Mouse (Mus musculus) thymus, adult 2 months (tissue): Measurements from ENCODE around the gene Birc6. TPM values are rescaled to one million over a fixed set of nuclear protein-coding genes. Genes with fewer than 3 reads are reported as not detected.

ENCODE experiments used
- DNase-seq: peaks from one replicate; pipeline ENCODE4 v3.0.0; 2021
- H3K27ac ChIP-seq: fragments of 200-500 bp; 2 replicates; pipeline ENCODE4 v1.5.1; 2012; ENCODE audit warnings: low read length, control low read depth; ENCODE audit not compliant: control insufficient read depth, insufficient read depth
- H3K27me3 ChIP-seq: fragments of 200-500 bp; 2 replicates; pipeline ENCODE4 v1.6.1; 2012; ENCODE audit warnings: mild to moderate bottlenecking, low read length, moderate library complexity, mixed read lengths; ENCODE audit not compliant: control insufficient read depth, insufficient read depth
- H3K36me3 ChIP-seq: fragments of 200-500 bp; 2 replicates; pipeline ENCODE4 v1.6.1; 2012; ENCODE audit warnings: mild to moderate bottlenecking, low read length, moderate library complexity; ENCODE audit not compliant: control insufficient read depth, insufficient read depth
- H3K4me1 ChIP-seq: fragments of 200-500 bp; replicated peaks from 2 replicates; pipeline ENCODE4 v1.6.1; 2012; ENCODE audit warnings: low read length; ENCODE audit not compliant: control insufficient read depth, insufficient read depth
- H3K4me3 ChIP-seq: fragments of 200-500 bp; 2 replicates; pipeline ENCODE4 v1.5.1; 2012; ENCODE audit warnings: mild to moderate bottlenecking, low read length, control low read depth, moderate library complexity; ENCODE audit not compliant: control insufficient read depth, insufficient read depth
- CTCF ChIP-seq: fragments of 200-500 bp; IDR thresholded peaks from 2 replicates; pipeline ENCODE4 v1.5.1; 2012; ENCODE audit warnings: mild to moderate bottlenecking, control low read depth, low read length, moderate library complexity, borderline replicate concordance; ENCODE audit not compliant: control insufficient read depth, poor library complexity, insufficient read depth; ENCODE audit errors: extremely low read depth
- POLR2A ChIP-seq: fragments of 200-500 bp; IDR thresholded peaks from 2 replicates; pipeline ENCODE4 v1.6.1; 2012; ENCODE audit warnings: mild to moderate bottlenecking, low read length, control low read depth, moderate library complexity; ENCODE audit not compliant: control insufficient read depth, poor library complexity, insufficient read depth; ENCODE audit errors: extremely low read depth
- WGBS: fragments of 180-500 bp; shearing (Covaris S2); methylation state at CpG from one replicate; pipeline ENCODE4 v1.1.7; 2018; 5-methylcytosine and 5-hydroxymethylcytosine counted together
- polyA plus RNA-seq: library from polyadenylated mRNA; depleted of rRNA; stranded (reverse); fragments of >200 nt; gene quantifications from 2 replicates; pipeline ENCODE4 v1.2.3, GENCODE M21; 2012

The Birc6 gene
- polyA plus RNA-seq, 1 experiment: 221 TPM

- no peak overlapping the region; the same call in 1 of the 2 replicates for H3K27ac ChIP-seq
- 81% methylated on average over 9 of the region's 9 CpGs for WGBS
- H3K27me3 ChIP-seq: no peaks in the 10 kb centered on the region
- peaks cover 3% of the 10 kb centered on the region for H3K4me1 ChIP-seq
- TF ChIP-seq CTCF (no peak), POLR2A (no peak)
- no peaks in the 10 kb centered on the region for H3K36me3 ChIP-seq
- peak; percentile 4 for DNase-seq
- H3K4me3 ChIP-seq: no peak overlapping the region
Measured at GRCm38 (mm10) chr17:74526806-74527653, 1.1 kb upstream of the Birc6 start.

- whole genome bisulfite sequencing: under 1% methylated on average over 72 of the region's 72 CpGs
- TF ChIP-seq POLR2A: no peak
- no peak; the same call in 1 of the 2 replicates for TF ChIP-seq CTCF
- H3K36me3 ChIP-seq: no peaks in the 10 kb centered on the region
- DNase-seq: peak; percentile 51
- peak overlapping the region; percentile 33 for H3K27ac ChIP-seq
- H3K4me1 ChIP-seq: peaks cover 3% of the 10 kb centered on the region
- H3K27me3 ChIP-seq: no peaks in the 10 kb centered on the region
- H3K4me3 ChIP-seq: peak overlapping the region; percentile 95
Measured at GRCm38 (mm10) chr17:74528648-74529532, 795 bp downstream of the Birc6 start.

GRCm38 (mm10) chr17:74529533-74529824 lies 1.4 kb downstream of the Birc6 start:
- Histone ChIP-seq H3K27ac (no peak overlapping the region), H3K27me3 (no peaks in the 10 kb centered on the region), H3K4me3 (no peak overlapping the region), H3K4me1 (peaks cover 3% of the 10 kb centered on the region), H3K36me3 (no peaks in the 10 kb centered on the region)
- peak; percentile 3 for DNase-seq
- TF ChIP-seq CTCF (no peak), POLR2A (no peak)
- 11% methylated on average over 3 of the region's 3 CpGs for WGBS

DNA sequence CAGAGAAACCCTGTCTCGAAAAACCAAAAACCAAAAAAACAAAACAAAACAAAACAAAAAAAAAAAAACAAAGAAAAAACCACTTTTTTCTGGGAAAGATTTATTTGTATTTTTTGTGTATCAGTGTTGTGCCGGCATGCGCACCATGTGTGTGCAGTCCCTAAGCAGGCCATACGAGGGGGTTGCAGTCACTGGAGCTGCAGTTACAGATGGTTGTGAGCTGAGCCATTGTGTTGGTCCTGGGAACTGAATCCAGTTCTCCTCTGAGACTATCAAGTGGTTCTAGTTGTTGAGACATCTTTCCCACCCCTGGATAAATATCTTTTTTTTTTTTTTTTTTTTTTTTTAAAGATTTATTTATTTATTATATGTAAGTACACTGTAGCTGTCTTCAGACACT lies 6.9 kb downstream of the Birc6 start:
- TF ChIP-seq CTCF (no peak), POLR2A (no peak)
- Histone ChIP-seq H3K4me1 (peaks cover 3% of the 10 kb centered on the region), H3K27me3 (no peaks in the 10 kb centered on the region), H3K27ac (no peak overlapping the region), H3K4me3 (no peak overlapping the region), H3K36me3 (no peaks in the 10 kb centered on the region)
- DNase-seq: no peak
- 95% methylated on average over 4 of the region's 4 CpGs for WGBS

DNA sequence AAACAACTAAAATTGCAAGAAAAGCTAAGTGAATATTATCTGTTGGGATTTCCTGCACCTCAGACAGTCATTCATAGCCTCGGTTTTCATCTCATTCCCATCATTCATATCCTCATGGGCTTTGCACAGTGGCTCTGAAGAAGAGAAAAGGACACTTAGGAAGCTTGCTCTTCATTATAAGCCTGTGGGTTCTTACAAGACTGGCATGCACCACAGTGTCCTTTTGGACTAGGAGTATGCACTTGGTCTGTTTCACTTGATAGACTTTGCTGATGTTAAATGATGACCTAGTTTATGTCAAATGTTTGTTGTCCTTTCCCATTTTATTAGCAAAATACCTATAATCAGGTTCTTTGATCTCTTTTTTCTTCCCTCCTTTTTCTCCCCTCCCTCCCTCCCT lies 9.4 kb downstream of the Birc6 start:
- WGBS: 85% methylated on average over 1 of the region's 1 CpGs
- DNase-seq: no peak
- no peaks in the 10 kb centered on the region for H3K4me1 ChIP-seq
- H3K27ac ChIP-seq: no peak overlapping the region
- TF ChIP-seq POLR2A (no peak), CTCF (no peak)
- H3K27me3 ChIP-seq: no peaks in the 10 kb centered on the region
- no peaks in the 10 kb centered on the region for H3K36me3 ChIP-seq
- no peak overlapping the region for H3K4me3 ChIP-seq

DNA sequence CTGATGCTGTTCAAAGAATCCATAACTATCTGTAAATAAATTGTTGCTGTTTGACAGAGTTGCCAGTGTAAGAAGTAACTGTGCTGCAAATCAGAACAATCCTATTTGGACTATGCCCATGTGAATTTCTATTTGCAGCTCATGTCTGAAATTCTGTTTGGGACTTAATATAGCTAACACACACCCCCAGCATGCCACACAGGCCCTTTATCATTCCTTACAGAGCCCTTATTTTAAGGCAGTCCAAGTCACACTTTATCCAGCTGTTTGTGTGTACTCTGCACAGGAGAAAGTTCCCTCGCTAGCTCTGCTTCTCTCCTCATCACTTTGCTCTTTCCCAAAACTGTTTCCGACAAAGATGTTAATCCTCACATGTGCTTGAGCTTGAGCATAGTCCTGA lies 15.5 kb downstream of the Birc6 start:
- Histone ChIP-seq H3K27ac (no peak overlapping the region), H3K4me3 (no peak overlapping the region), H3K27me3 (no peaks in the 10 kb centered on the region), H3K4me1 (no peaks in the 10 kb centered on the region), H3K36me3 (peaks cover 24% of the 10 kb centered on the region)
- 97% methylated on average over 2 of the region's 2 CpGs for WGBS
- TF ChIP-seq CTCF: no peak
- TF ChIP-seq POLR2A: no peak
- no peak for DNase-seq

DNA sequence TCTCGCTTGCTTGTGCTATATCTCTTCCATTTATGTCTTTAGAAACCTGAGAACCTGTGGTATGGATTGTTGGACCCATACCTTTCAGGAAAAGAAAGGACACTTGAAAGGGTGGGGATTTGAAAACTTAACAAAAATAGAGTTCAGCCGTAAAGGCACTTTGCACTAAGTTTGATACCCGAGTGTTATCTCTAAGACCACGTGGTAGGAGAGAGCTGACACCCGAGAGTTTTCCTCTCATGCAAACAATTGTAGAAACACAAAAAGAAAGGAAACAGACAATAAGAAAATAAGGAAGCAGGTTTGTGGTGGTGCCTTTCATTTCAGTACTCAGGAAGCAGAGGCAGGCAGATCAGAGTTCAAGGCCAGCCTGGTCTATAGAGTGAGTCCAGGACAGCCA lies 26.0 kb downstream of the Birc6 start:
- TF ChIP-seq CTCF (no peak), POLR2A (no peak)
- no peaks in the 10 kb centered on the region for H3K27me3 ChIP-seq
- H3K27ac ChIP-seq: no peak overlapping the region
- no peak overlapping the region for H3K4me3 ChIP-seq
- DNase-seq: no peak
- 82% methylated on average over 5 of the region's 5 CpGs for WGBS
- peaks cover 31% of the 10 kb centered on the region for H3K36me3 ChIP-seq
- no peaks in the 10 kb centered on the region for H3K4me1 ChIP-seq
